Mouse (Mus musculus): ENCODE measurements around the gene Tiam1. TPM values are rescaled to one million over a fixed set of nuclear protein-coding genes. Genes with fewer than 3 reads are reported as not detected.

Tiam1 gene
- 1.3 and 1.8 TPM in 2 replicates for polyA plus RNA-seq (2012; rRNA removed)

DNA sequence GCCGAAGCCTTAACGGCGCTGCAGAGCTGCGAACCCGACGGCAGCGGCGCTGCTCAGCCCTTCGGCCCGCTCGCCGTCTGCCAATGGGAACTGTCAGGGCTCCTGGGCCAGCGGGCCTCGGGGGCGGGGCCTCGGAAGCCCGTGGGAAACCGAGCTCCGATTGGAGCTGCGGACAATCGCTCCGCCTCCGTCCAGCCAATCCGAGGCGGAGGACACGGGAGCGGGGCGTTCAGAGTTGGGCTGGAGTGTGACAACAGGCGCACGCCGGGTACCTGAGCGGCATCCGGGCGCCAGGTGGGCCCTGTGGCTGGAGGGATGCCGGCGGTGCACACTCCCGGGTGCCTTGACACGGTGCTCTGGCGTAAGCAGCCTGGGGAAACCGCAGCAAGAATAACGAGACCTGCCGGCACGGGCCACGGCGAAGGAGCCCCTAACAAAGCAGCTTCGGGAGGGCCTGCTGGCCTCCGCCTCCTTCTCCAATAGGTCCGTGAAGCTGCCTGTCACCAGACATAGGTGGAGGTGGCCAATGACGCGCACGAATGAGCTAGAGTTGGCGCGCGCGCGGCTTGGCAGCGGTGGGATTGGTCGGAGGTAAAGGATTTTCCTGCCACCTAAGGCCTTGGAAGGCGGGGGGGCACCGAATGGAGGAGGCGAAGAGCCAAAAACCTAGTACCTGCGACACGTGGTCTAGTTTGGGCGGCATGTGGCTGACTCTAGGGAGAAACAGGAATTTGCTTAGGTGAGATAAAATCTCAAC lies at the start of gene Tiam1:
Gene Tiam1 (minus strand): TSS at position 10 of the 757 bp plus-strand sequence.

Other genes with a start within 250 kb of the Tiam1 start
- 794 and 838 TPM in 2 replicates for gene Sod1, start 77.0 kb upstream of the Tiam1 start, polyA plus RNA-seq (2012; rRNA removed)
- 18.4 and 22.2 TPM in 2 replicates for gene Scaf4, start 140.7 kb upstream of the Tiam1 start, polyA plus RNA-seq (2012; rRNA removed)
- 0.93 and 0.96 TPM in 2 replicates for gene Hunk, start 242.2 kb upstream of the Tiam1 start, polyA plus RNA-seq (2012; rRNA removed)

Data from liver, embryonic 14 days (tissue).